Mouse (Mus musculus): ENCODE measurements around the gene Iqcc.

Gene Iqcc

DNA sequence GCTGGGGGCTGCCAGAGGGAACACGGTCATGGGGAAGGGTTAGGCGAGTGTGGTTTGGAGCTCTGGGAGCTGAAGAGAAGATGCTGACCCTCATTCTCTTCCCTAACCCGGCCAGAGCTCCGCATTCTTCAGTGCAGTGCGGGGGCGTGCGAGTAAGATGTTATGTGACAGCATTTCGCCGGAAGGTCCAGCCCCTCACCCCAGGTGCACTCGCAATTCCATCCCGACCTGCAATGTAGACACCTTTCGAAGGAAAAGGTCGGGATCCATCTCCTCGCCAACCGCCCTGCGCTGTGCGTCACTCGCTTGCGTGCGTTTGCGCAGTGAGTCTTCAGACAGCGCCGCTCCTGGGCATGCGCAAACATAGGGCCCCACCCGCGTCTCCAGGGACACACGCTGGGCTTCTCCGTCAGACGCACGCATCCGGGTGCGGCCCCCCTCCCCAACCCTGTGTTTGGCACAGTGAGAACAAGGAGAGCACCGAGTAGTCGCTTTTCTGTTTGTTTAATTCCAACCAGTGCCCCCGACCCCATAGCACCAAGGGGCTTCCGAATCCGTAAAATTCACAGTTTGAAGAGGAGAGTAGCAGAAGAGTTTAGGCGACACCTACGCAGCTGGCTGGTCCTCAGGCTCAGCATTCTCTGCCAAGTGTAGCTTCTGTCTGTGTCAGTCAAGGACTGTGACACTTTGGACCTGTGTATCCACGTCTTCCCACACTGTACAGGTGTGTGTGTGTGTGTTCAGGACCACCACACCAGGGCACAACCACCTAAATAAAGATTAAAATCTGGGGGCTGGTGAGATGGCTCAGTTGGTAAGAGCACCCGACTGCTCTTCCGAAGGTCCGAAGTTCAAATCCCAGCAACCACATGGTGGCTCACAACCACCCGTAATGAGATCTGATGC lies at the start of gene Iqcc:
Iqcc (minus strand) TSS at position 314 of the 906 bp plus-strand sequence.
- peak; percentile 95 for DNase-seq (ENCODE audit: low spot score)

DNA sequence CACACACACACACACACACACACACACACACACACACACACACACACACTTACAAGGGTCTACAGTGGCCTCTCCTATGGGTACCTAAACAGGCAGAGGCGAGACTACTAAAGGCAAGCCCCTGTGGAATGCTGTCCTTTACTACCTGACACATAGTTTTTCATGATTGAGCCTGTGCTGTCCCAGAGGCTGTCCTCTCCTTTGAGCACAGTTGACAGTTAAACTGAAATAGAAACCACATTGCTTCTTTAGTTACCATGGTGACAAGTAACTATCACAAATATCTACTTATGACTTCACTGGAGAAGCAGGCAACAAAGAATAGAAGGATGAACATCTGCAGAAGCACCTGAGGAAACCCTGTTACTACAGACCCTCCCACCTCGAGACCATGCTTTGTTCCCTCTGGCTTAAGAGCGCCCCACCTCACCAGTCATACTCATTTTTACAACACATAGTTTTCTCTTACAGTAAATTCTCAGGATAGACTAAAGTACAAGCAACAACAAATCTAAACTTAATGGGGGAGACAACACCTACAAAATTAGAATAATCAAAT lies 43.4 kb upstream of the Iqcc start:
- no peak for DNase-seq (ENCODE audit: low spot score)

DNA sequence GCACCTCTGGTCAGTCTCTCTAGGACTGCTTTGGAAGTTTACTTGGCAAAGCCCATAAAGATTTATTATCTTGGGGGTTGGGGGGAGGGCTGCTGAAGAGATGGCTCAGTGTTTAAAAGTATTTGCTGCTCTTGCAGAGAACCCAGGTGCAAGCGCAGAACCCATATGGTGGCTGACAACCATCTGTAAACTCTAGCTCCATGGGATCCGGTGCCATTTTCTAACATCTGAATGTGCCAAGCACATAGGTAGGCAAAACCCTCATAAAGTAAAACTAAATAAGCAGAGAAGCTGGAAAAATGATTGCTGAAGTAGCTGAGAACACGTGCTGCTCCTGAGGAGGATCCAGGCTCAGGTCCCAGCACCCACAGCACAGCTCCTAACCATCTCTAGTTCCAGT lies 42.7 kb upstream of the Iqcc start:
- no peak for DNase-seq (ENCODE audit: low spot score)

DNA sequence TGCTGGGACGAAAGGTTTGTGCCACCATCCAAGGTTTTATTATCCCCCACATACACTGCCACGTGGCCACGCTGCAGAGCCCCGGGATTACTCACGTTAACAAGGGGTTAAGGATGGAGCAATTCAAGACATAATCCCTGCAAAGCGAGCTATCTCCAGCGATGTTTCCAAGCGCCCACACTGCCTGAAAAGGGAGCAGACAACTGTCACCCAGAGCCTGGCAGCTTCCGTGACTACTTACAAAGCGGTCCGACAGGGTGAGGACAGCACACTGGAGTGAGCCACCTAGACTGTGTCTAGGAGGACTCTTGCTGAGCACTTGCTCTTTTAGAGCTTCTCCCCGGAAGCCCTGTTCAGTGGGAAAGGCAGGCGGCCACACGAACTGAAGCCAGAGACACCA lies 35.9 kb upstream of the Iqcc start:
- no peak for DNase-seq (ENCODE audit: low spot score)

DNA sequence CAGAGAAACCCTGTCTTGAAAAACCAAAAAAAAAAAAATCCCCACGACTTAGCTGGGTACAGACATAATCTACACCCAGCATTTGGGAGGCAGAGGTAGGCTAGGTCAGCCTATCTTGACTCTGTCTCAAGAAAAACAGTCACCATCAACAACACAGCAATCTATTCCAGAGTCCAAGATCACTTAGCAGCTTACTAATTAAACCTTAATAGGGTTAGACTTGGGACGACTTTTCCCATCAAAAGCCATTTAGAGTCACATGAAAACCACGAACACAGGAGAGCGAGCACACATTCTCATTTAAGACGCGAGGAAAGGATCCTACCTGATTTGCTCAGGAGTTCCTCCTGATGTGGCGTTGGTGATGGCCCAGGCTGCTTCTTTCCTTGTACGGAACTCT lies 31.5 kb upstream of the Iqcc start:
- no peak for DNase-seq (ENCODE audit: low spot score)

DNA sequence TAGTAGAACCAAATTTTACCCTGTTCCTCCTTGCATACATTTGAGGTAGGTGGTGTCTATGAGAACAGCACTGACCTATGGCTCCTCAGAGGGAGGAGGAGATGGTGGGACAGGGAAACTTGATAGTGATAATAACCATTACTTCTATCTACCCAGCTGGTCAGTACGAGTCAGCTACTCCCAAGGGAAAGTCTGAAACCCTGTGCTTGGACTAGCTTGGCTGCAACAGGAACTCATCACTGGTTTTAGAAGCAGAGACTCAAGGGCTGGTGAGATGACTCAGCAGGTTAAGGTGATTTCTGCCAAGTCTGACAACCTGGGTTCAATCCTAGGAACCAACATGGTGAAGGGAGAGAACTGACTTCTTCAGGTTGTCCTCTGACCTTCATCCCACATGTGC lies 29.8 kb upstream of the Iqcc start:
- no peak for DNase-seq (ENCODE audit: low spot score)

DNA sequence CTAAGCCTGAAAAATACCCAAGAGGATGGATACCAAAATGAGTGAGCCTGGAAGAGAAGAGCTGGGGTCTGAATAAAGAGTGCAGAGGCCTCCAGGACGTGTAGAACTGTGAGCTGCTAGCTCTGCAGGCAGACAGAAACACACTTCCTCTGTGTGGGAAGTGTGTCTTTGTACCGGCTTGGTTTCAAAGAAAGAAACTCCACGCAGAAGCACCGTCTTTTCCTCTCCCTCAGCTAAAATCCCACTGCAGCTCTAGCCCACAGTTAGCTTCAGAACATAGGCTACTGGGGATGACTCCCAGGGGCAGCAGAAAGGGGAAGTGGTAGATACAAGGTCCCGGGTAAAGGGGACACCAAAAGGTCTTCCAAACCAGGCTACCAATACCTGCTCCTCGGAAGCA lies 26.3 kb upstream of the Iqcc start:
- no peak for DNase-seq (ENCODE audit: low spot score)

DNA sequence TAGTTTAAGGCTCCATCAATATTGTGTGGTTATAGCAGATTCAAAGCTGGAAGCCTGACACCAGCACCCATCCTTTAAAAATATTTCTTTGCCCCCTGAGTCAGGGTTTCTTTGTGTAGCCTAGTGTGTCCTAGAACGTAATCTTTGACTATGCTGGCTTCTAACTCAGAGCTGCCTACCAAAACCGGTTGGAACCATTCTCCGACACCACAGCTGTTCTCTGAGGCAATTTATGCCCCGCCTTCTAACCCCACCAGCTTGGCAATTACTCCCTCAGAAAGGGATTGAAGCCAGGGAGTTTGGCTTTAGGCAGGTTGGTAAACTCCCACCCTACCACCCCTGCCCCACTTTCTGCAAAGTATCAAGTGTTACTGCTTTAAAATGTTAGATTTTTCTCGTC lies 22.9 kb upstream of the Iqcc start:
- no peak for DNase-seq (ENCODE audit: low spot score)

DNA sequence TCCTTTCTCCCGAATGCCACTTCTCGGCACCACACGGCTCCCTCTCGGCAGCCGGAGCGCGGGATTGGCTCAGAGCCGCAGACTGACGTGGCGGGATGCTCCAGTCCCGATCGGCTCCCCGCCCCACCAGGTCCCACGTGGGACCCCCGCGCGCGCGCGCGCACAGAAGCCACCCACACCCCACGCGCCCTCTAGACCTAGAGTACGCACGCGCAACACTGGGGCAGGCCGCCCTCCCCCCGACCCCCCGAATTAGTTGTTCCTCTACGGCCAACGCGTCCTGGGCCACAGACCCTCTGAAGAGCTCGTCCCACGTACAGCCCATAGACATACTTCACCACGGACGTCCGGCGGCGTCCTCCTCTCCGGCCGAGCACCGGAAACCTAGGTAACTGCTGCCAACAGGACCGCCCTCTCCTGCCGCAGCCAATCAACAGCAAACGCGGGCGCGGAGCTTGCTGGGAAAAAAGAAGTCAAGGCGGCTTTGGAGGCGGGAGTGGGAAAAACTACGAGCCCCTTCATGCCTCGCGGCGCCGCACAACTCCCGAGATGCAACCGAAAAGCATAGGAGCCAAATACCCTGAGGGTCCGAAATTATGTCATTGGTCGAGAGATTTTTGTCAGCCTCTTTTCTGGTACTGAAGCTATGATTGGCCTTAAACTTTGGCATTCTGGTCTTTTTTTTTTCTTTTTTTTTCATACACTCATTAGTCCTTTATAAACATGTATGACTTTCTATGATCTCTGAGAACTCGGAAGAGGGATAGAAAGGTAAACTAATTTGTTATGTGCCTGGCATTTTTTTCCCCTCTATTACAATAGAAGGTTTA lies 22.0 kb upstream of the Iqcc start, which contains the start of gene Txlna:
Txlna (minus strand) TSS at position 428 of the 830 bp plus-strand sequence.
- peak; percentile 94 for DNase-seq (ENCODE audit: low spot score)

DNA sequence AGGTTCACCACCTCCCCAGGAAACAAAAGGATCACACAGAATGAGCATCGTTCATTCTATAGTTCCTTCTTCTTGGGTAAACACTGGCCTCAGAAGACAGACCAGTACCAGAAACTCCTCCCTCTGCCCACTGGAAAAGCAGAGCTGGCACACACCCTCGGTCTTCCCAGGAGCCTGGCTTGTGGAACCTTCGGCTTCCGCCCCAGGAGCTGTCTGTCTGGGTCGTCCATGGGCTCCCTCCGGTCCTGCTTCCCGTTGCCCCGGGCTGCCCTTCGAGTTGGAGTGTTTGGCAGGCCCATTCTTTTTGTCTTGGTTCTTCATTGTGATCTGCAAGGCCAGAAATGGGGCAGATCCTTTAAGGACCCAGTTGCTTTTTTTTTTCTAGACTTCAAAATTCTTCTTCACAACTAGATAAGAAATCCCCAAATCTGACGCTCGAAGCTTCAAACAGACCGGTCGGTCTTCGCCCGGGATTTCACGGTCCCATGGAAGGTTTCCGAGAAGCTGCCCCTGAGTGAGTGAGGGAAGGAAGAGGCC lies 21.3 kb upstream of the Iqcc start:
- peak; percentile 49 for DNase-seq (ENCODE audit: low spot score)

DNA sequence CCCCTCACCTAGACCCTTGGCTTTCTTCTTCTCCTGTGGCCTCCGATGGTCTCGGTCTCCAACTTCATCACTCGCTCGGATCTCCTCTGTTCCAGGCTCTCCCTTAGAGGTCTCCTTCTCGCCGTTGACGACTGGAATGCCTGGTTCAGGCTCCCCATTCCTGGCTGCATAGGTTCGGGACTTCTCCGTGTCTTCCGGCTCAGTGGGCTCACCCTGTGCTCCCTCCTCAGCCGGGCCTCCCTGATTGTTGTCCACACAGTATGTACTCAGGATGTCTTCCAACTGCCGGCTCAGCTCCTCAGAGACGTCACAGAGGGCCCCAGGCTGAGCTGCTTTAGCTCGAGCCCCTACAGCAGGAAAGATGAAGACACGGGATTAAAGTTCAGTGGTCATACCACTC lies 20.3 kb upstream of the Iqcc start:
- DNase-seq (ENCODE audit: low spot score), result no peak

DNA sequence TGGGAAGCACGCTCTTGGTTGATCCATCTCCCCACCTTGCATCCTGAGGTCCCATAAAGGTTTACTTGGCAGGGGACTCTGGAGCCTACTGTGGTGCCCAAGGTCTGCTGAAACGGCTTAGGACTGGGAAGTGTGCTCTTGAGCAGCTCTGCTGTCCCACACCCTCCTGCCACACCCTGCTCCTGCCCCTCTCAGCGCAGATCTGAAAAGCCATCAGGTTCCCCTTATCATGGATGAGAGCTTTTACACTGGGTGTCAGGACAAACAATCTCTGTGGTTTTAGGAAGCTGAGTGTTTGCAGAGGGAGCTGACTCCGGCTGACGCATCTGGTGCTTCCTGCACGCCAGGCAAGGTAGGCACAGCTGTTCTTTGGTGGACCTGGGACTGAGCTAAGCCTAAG lies 15.0 kb upstream of the Iqcc start:
- no peak for DNase-seq (ENCODE audit: low spot score)

DNA sequence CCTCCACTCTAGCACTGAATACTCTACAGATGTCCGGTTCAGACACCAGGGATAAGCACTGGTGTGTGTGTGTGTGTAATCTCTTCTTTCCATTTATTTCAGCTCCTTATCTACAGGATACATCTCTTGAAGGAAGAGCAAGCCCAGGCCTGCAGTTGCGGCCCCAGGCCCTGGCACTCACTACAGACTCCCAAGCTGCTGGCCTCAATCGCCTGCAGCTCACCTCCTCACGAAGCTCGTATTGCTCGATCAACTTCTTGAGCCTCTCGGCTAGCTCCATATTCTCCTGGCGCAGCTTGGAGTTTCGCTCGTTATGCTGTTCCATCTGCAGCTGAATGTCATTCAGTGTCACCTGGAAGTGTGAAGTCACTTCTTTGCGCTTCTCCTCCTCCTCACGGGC lies 13.0 kb upstream of the Iqcc start:
- DNase-seq (ENCODE audit: low spot score), result no peak

DNA sequence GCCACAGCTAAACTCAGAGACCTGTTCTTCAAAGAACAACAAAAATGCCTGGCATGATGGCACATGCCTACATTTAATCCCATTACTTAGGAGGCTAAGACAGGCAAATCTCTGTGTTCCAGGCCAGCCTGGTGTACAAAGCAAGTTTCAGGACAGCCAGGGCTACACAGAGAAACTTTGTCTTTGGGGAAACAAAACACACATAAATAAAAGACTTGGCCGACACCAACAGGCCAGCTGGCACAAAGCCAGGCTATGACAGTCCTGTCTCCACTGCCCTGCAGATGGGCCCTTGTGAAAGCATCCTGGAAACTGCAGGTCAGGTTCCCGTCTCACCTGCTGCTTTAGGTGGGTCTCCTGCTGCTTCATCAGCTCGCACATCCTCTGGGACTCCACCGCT lies 12.0 kb upstream of the Iqcc start:
- no peak for DNase-seq (ENCODE audit: low spot score)

DNA sequence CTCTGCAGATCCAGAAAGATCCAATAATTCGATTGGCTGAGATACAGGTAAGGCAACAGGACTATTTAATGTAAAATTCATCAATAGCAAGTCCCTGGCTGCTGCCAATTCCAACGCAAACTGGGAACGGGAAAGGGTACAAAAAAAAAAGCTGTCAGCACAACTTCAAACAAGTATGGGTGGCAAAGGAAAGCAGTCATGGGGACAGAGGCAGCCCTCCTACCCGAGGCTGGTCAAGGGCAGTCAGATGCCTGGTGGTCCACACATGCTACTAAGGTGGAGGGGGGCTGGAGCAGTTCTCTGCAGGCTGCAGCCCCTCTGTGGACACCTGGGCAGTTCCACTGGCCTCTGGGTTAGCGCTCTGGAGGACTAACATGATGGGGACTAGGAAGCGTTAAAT lies 7.1 kb upstream of the Iqcc start:
- no peak for DNase-seq (ENCODE audit: low spot score)

DNA sequence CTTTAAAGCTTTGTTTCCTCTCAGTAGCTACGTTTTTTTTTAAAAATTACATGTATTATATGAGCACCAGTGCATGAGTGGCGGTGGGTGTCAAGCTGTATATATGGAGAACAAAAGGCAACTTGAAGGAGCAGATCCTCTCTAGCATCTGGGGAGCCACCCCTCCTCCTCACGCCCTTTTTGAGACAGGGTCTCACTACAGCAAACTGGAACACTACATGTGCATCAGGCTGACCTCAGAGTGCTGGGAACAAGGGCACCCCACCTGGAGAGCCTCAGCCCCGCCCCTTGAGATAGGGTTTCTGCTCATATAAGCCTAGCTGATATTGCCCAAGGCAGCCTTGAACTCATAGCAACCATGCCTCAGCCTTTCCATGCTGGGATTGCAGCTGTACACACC lies 6.6 kb upstream of the Iqcc start:
- DNase-seq (ENCODE audit: low spot score), result no peak

DNA sequence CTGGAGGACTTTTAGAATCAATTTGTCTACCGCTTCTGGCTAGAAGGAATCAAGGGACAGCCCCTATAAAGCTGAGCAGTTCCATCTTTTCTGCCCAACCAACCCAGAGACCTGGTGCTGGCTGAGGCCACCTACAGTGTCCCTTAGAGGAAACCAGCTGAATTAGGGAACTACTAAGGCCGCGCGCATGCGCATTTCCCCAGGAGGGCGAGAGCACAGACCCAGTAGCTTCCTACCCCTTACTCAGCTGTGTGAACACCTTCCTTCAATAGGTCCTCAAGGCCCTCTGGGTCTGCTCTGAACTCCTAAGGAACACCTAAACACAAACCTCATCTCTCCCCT lies 6.1 kb upstream of the Iqcc start:
- no peak for DNase-seq (ENCODE audit: low spot score)

DNA sequence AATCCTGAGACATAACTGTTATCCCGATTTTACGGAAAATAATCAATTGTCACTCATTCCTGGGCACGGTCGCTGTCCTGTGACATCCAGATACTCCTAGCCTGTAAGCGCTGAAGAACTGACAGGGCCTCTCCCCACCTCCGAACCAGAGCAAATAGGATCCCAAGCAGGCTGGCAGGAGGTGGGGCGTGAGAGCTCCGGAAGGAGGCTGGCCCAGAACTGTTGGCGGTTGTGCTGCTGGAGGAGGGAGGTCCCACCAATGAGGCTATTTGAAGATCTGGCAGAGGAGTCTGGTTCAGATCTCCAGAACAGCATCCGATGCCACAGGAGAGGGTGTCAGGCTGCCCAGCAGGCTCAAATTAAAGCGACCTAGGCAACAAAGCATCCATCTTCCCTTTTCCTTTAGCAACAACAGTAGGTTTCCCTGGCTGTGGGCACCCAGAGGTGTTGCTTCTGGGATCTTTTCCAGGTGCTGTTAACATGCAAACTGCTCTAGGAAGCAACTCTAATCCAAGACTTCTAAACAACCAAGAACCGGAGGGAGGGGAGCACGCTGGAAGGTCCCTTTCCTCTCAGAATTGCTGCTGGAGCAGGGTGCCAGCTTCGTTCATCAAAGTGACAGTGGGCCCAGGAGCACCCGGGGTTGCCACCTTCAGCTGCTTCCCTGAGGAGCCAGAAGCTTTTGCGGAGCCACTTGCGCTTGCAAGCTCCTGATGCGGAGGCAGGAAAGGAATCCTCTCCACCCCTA lies 5.6 kb upstream of the Iqcc start:
- DNase-seq (ENCODE audit: low spot score), result peak; percentile 76

DNA sequence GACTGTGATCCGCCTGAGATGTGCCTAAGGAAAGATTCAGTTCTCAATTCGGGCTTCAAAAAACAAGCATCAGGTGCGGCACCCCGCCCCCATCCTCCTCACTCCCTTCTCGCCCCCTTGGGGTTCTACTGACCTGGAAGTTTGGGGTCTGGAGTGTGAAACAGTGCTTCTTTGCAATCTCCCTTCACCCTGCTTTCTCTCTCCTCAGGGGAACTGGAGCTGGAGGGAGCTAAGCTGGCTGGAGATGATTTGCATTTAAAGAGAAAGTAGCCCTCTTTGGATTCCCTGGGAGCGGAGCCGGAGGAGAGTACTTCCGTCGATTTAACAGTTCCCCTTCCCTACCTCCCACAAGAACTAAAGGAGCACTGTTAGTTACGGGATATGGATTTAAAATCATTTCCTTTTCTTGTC lies 4.8 kb upstream of the Iqcc start, which contains the start of gene Ccdc28b:
Ccdc28b (minus strand) TSS at position 267 of the 411 bp plus-strand sequence.
- DNase-seq (ENCODE audit: low spot score), result no peak

DNA sequence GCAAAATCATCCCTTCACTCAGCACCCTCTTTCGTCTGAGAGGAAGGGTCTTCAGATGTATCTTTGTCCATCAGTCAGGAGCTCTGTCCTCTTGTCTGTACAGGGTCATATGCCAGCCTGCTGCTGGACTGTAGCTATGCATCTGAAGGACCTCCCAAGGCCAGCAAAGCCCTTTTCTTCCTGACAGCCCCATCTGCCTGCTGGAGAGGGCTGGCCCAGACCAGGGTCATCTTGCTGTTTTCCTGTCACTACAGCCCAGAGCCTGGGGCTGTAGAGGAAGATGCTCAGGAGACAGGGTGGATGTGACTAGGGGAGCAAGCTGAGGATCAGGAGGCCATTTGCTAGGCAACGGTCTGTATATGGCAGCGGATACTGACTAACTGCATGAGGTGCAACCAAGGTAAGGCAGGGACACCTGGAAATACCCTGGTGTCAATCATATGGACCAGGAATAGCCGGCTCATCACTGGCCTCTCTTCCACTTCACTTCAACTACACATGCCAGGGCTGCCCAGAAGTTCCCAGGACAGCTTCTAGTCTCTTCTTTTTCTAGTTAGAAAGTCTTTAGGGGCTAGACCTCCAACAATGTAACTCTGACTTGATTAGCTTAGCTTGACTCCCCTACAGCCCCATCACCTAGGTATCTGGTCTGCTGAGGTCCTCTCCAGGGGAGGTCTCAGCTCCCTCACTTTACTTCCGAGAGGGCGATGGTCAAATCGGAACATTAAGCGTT lies 4.1 kb upstream of the Iqcc start:
- DNase-seq (ENCODE audit: low spot score), result no peak
